Mouse (Mus musculus) megakaryocyte progenitor cell, adult 5-6 weeks (primary cell): ENCODE measurements around the gene Spem1. TPM values are rescaled to one million over a fixed set of nuclear protein-coding genes. Genes with fewer than 3 reads are reported as not detected.
"Not testable (repeated sequence)": the region's sequence is repeated elsewhere in the genome, so short reads cannot be mapped to it uniquely, and the experiment has no call there.

ENCODE experiments used
- ATAC-seq: replicated peaks from 2 replicates; pipeline ENCODE4 v1.8.0; 2016; ENCODE audit warnings: mild to moderate bottlenecking, moderate TSS enrichment, inconsistent platforms; ENCODE audit not compliant: poor library complexity
- total RNA-seq, 2 experiments: library from RNA; stranded (forward) in 1 of 2; stranded (reverse) in 1 of 2; fragments of 157-497, 149-512 nt in 1 of 2; fragments of 200-1000 nt in 1 of 2; gene quantifications; 2 replicates each; pipeline versions ENCODE4 v1.2.3 to v1.2.4; 2015 to 2017

Gene Spem1
- total RNA-seq (2015), result not detected in 2 replicates
- total RNA-seq (2017), result 0.79 TPM in 1 of 2 replicates, not detected in the other

DNA sequence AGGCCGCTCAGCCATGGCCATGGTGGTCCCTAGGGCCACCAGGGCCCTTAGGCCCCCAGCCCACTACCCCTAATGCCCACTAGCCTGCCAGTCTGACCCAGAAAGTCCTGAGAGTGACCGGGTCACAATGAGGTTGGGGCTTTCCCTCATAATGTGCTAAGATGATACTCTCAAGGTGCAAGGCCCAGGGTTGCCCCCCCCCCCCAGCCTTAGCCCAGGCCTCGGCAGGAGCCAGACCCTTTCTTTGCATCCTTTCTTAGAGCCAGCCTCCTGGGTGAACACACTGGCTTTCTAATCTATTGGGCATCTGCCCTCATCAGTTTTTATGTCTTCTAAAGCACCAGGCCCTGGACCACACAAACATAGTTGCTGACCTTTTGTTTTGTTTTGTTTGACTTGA, at the start of gene Spem1:
Gene Spem1, minus strand, starts transcription at position 101 of the 400 bp plus-strand sequence.
- no peak for ATAC-seq

DNA sequence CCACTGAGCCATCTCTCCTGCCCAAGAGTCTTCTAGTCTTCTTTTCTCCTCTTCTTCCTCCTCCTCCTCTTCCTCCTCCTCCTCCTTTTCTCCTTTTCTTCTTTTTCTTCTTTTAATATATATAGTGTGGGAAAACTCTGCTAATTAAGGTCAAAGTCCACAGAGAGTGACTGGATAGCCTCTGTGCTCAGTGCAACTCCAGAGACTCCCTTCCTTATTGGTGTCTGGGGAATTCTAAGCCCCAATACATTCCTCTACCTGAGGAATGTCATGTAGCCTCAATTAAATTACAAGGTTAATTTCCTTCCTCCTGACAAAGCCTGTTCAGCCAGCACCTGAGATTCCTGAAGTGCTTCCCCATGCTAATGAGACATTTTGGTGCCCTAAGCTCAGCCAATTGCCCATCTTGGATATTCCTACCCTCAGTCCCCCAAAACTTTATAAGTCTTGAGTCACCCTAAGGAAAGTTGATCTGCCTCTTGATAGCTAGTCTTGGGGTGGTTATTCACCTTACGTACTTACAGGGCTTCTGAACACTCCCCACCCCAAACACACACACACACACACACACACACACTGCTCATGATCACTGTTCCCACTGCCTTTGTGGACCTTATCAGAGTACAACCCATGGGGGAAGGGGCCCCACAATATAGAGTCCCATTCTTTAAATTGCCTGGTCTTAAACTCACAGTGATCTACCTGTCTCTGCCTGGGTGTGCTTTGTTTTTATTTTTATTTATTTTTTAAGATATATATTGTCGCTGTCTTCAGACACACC, 48.5 kb upstream of the Spem1 start:
- ATAC-seq, result no peak

DNA sequence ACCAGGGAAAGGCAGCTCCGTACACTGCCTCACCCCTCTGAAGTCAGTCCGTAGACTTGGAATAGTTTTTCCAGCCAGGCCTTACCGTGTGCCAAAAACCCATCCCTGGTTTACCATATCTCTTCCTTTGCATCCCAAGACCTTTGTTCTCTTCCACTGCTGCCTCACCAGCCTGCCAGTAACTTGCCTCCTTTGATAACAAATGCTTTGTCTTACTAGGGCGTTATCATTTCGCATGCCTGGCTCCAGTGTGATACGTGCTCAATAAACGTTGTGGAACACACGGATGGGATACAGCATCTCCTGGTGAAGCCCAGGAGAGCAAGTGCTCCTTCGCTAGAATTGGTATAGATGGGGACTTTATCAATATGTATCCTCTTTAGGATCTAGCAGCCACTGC, 45.4 kb upstream of the Spem1 start:
- ATAC-seq, result no peak

DNA sequence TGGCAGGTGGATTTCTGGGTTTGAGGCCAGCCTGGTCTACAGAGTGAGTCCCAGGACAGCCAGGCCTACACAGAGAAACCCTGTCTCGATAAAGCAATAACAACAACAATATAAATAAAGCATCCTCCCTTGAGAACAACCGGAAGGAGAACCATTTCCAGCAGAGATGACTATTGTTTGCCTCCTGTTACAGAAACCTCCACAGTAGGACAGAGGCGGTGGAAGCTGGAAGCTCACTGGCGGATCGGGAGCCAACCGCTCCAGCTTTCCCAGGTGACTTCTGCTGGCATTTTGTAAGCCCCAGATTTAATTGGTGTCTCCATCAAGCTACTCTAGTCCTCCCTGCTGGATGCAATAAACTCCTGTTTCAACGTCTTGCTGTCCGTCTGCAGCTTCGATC, 43.6 kb upstream of the Spem1 start:
- no peak for ATAC-seq

DNA sequence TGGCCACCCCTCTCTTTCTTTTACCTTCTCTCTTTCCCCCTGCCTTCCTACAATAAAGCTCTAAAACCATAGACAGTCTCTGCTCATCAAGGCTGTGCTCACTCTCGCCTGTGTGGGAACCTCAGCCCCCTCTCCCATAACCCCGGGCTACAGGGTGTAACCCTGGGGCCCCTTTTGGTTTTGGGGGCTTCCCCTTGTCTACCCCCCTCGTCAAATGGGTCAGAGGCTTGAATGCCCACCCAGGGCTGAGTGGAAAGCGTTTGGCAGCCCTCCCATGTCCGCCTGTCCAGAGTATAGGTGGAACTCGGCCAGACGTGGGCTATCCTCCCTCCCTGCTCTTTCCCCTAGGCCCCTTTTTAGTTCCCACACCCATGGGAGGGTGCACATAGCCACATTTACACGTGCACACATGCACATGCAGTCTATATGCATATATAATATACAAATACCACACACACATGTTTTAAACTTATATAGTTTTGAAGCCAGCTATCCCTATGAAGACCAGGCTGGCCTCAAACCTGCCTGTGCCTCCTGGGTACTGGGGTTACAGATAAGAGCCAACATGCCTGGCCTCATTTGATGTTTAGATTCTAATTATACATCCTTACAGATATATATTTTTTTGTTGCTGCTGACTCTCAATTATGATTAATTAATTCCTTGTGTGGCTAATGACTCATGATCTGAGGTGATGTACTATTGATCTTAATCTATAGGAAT, 42.3 kb upstream of the Spem1 start:
- peak; percentile 39; the same call in 1 of the 2 replicates for ATAC-seq

DNA sequence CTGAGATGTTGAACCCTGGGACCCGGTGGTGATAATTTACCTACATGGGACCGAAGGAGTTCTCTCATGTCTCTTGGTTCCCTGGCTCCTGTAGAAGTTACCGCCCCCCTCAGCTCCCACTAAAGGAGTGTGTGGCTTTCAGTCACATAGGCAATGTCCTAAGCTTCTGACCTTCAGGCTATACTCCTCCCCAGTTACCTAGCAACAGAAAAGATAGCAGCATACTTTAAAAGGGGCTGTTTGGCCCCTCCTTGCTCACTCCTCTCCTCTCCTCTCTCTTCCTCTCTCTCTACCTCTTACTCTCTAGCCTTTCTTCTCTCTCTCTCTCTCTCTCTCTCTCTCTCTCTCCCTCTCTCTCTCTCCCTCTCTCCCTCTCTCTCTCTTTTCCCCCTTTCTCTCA, 41.7 kb upstream of the Spem1 start:
- not testable (repeated sequence) for ATAC-seq

DNA sequence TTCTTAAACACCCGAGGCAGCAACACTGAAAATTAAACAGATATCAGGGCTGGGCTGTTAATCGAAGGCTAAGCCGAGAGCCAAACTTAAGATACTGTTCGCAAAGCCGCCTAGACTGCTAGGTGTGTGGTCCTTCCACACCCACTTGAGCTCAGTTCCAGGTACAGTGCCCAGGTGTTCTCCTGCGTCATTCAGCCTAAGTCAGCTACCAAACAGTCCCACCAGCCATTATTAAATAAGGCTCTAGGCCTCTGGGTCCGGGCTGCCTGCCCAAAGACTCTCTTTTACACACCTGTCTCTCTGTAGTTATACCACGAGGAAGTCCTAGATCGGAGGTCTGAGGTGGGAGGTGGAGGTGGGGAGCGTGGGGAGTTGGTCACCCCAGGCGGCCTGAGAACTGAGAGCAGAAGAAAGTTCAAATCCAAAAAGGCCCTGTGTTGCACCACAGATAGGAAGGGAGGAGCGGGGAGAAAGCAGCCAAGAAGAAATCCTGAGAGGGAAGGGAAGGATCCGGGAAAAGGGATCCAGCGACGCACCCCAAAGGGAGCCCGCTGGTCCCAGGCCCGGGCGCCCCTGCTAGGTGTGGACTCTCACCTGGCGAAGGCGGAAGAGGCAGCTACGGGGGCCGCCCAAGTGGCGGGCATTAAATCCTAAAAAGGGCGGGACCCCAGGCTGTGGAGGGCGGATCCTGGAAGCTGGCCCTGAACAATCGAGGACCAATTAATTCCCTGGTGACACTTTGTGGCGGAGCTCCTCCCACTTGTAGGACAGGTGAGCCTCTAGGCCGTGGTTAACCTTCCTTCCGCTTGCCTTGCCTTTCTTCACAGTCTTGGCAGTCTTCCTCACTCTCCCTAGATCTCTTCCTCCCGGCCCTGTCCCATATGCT, 36.4 kb upstream of the Spem1 start, which contains the start of gene Tnk1:
Gene Tnk1, minus strand, starts transcription at position 618 of the 886 bp plus-strand sequence.
- ATAC-seq, result no peak

DNA sequence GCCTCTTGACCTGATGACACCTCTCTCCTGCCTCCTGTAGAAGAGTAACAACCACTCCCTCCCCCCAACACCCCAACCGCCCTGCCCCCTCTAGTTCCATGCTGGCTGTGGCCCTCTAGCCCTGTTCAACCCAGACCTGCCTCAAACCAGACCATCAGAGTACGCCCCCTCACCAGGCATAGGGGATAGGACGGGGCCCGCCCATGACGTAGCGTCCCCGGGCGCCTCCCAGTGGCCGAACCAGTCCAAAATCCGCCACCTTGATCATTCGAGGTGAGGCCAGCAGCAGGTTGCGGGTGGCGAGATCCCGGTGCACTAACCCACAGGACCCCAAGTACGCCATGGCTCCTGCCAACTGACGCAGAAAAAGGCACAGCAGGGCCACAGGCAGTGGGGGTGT, 33.4 kb upstream of the Spem1 start:
- peak; percentile 35 for ATAC-seq

DNA sequence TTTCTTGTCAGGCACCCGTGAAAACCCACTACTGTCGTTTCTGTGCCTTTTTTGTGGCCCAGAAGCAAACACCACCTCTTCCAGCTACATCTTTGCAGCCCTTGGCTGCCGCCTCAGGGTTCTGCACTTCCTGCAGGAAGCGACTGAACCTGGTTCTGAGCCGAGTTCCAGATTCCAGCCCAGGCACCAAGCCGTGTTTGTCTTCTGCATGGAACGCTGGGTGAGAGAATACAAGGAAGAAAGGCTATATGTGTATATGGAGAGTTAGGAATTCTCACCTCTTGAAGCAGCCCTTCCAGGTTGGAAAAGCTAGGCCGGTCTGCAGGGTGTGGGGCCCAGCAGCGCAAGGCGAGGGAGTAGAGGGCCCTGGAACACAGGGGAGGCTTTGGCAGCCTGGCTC, 32.7 kb upstream of the Spem1 start:
- ATAC-seq, result no peak

DNA sequence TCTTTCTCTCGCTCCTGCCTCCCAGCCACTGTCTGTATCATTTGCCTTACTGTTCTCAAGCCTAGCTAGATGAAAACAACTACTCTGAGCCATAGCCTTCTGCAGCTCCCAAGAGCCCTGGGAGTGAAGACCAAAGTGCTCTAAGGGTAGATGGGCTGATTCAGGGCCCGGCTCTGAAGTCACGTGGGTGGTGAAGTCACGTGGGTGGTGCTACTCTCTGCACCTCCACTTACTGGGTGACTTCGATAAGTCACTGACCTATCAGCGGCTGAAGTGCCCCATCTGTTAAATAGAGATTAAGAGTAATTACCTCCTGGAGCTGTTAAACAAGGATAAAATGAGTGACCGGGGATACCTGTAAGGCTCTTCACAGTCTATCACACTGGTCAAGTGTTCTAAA, 32.0 kb upstream of the Spem1 start:
- ATAC-seq, result peak; percentile 77

DNA sequence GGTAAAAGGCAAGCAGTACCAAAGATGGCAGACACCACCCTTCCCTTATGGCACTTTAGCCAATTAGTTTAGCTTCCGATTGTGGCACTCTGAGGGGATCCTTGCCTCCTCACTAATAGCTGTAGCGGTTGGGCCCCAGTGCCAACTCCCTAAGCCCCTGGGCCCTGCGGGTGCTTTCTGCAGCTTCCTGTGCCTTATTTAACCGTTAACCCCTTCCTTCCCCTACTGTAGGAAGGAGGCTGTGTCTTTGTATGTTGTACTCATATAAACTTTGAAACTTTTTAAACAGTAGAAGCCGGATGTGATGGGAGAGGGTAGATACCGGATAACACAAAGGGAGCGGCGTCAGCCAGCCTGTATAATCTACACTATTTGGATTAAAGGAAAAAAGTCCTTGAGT, 28.8 kb upstream of the Spem1 start:
- ATAC-seq, result peak; percentile 10; the same call in 1 of the 2 replicates

DNA sequence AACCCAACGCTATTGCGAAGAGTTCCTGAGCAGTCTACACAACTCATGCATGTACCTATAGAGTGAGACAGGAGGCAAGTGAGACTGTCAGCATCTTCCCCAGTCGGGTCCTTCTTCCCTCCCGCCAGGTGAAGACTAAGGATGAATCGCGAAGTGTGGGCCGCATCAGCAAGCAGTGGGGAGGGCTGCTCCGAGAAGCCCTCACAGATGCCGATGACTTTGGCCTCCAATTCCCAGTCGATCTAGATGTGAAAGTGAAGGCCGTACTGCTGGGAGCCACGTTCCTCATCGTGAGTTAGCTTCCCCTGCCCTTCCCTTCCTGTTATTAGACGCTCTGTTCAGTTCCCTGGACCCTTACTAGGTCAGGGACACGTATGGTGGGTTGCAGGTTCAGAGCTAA, 27.9 kb upstream of the Spem1 start:
- no peak for ATAC-seq

DNA sequence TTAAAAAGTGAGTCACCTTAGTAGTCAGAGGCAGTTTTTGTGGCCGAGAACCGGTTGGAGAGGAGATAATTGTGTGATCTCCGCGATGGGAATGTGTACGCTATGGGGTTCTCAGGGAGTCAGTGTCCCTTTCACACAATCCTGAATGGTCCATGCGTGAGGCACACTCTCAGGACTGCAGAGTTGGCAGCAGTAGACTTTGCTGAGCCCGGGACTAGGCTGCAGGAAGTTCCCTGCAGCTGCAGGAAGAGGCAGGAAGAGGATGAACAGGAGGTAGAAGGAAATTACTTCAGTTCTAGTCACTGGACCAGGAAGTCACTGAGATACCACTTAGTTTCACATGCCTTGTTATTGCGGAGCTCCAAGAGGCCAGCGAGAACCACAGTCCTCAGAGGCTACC, 27.1 kb upstream of the Spem1 start:
- no peak for ATAC-seq

DNA sequence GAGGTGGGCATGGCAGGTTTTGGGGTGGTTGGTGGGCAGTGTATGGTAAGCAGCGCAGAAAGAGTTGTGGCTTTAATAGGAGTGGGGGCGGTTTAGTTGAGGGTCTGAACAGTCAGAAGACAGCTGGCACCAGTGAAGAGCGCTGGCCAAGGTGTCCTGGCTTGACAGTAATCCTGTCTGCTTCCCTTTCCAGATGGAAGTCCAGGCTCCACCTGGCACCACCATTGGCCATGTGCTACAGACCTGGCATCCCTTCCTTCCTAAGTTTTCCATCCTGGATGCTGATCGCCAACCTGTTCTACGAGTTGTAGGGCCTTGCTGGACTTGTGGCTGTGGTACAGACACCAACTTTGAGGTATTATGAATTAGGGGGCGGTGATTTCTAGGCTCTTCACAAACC, 26.0 kb upstream of the Spem1 start:
- ATAC-seq, result no peak

DNA sequence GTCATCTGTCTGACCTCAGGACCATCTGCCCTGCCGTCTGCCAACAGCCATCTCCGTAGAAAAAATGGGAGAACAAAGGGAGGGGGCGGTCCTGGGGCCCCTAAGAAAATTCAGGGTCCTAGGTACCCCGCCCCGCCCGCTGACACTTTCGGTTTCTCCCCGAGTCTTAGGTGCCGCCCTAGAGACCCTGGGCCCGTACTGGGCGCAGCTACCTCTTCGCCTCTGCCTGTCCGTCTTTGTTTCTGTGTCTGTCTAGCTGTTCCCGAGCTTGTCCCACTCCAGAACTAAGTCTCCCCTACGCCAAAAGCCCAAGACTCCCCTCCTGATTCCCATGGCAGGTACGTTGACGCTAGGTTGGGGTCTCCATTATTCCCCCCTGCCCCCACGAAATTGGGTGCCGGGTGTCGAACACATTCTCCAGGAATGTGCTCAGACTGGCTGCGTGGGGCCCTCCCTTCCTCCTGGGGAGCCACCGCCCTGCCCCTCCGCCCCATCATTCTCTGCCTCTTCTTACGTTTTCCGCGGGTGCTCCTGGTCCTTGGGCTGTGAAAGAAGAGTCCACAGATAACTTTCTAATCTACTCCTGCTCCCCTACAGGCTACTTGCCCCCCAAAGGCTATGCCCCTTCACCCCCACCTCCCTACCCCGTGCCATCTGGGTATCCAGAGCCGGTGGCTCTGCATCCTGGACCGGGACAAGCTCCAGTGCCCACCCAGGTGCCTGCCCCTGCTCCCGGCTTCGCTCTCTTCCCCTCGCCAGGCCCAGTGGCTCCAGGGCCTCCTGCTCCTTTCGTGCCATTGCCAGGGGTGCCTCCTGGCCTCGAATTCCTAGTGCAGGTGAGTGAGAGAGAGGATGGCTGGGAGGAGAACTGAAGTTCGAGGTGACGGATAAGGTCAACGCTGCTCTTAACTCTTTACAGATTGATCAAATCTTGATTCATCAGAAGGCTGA, 25.0 kb upstream of the Spem1 start:
- 0 out of 2 replicates have a peak, but pooled peaks have one; percentile 17 for ATAC-seq

DNA sequence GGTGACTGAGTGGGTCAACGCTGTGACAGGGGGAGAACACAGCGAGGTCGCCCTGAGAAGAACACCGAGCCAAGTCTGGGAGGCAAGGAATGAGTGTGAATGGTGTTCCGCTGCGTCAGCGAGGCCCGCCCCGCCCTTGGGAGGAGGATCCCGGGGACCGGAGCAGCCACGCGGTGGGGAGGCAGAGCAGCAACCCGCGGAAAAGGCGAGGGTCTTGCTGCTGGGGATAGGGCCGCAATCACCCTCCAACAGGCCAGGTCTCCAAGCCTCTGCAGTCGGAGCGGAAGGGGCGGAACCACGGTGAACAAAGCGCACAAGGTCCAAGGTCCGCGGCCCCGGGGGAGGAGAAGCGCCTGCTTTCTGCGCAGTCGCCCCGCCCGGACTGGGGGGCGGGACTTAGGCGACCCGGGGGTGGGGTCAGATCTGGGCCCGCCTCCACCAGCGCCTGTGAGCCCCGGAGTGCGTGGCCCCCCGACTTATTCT, 24.3 kb upstream of the Spem1 start, which contains the start of gene Plscr3:
Gene Plscr3, plus strand, starts transcription at position 179 of the 483 bp plus-strand sequence.
- ATAC-seq, result peak; percentile 85

DNA sequence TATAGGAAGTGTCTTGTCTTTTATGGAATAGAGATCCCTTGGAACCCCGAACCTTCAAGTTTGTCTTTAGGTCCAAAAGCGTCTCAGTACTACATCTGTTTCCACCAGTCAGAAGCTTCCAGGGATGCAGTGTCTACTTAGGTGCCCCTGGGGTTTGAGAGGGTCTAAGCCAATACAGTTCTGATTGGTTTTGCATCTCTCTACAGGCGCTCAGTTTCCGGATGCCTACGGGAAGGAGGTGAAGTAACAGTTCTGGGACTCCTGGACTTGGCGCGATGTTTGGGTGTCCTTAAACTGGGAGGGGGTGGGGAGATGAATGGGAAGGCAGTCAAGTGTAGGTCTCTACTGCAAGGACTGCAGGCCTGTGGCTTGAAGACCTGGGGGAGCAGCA, 16.7 kb upstream of the Spem1 start:
- ATAC-seq, result no peak

DNA sequence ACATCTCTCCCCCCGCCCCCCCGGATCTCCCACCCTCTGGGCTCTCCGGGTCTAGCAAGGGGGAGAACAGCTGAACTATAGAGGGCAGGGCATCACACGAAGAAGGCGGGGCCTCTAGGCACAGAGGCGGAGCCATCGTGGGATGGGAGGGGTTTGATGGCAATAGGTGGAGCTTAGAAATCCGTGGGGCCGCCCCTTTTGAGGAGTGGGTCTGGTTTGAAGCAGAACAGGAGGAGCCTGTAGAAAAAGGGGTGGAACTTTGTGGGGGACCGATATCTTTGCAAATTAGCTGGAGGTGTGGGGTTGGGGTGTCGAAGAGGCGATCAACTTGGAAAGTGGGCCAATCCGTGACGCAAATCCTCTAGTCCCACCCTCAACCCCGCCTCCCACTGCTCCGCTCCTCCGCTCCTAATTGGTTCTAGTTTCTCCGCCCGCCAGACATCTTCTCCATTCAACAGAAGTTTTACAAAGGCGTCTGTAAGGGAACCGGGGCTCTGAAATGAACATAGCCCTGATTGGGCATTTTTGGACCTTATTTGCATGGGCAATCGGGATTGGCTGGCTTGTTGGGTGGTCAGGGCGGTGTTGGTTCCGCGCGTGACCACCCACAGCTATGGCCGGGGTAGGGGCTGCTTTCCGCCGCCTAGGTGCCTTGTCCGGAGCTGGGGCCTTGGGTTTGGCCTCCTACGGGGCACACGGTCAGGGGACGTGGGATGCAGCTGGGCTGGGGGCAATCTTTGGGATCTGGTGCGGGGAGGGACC, 16.2 kb upstream of the Spem1 start, which contains the start of gene Tmem256:
Gene Tmem256, plus strand, starts transcription at position 563 of the 762 bp plus-strand sequence.
- peak; percentile 76 for ATAC-seq

DNA sequence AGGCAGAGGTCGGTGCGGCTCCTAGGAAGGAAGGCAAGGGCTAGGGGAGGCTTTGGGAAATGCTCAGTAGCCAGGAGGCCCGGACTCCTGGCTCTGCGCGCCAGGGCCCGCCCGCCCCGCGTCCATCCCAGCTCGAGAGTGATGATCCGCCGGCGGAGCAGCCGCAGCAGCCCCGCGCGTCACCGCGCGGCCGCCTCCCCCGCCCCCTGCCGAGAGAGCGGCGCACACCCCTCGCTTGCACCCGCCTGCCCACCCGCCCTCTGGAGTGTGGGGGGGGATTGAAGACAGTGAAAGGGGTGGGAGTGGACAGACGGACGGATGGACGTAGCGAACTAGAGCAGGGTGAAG, 15.6 kb upstream of the Spem1 start, which contains the start of gene Nlgn2:
Gene Nlgn2, minus strand, starts transcription at position 181 of the 348 bp plus-strand sequence.
- no peak for ATAC-seq
